Mouse (Mus musculus) midbrain, embryonic 16.5 days (tissue): ENCODE data around the gene Reln. TPM values are rescaled to one million over a fixed set of nuclear protein-coding genes. Genes with fewer than 3 reads are reported as not detected.

Source experiments
- ATAC-seq: fragments of 200-750 bp; cut with Nextera tagmentation; 2 replicates; pipeline ENCODE4 v1.8.0; 2017; ENCODE audit warnings: moderate TSS enrichment
- H3K27ac ChIP-seq: fragments of 300-500 bp; sonication (generic); 2 replicates; pipeline ENCODE4 v1.5.1; 2014; ENCODE audit warnings: mild to moderate bottlenecking, low read length, mixed read lengths
- H3K27me3 ChIP-seq: fragments of 300-500 bp; sonication (generic); 2 replicates; pipeline ENCODE4 v1.6.1; 2014; ENCODE audit warnings: low read depth, low read length, mixed read lengths; ENCODE audit not compliant: control insufficient read depth, insufficient read depth
- H3K36me3 ChIP-seq: fragments of 300-500 bp; sonication (generic); 2 replicates; pipeline ENCODE4 v1.6.1; 2014; ENCODE audit warnings: mild to moderate bottlenecking, low read length, moderate library complexity, mixed read lengths; ENCODE audit not compliant: control insufficient read depth, insufficient read depth
- H3K4me1 ChIP-seq: fragments of 300-500 bp; sonication (generic); 2 replicates; pipeline ENCODE4 v1.6.1; 2014; ENCODE audit warnings: mild to moderate bottlenecking, low read length, mixed read lengths; ENCODE audit not compliant: control insufficient read depth, insufficient read depth
- H3K4me2 ChIP-seq: fragments of 300-500 bp; sonication (generic); 2 replicates; pipeline ENCODE4 v1.6.1; 2014; ENCODE audit warnings: mild to moderate bottlenecking, low read length, mixed read lengths
- H3K4me3 ChIP-seq: fragments of 300-500 bp; sonication (generic); 2 replicates; pipeline ENCODE4 v1.5.1; 2014; ENCODE audit warnings: low read depth, mild to moderate bottlenecking, low read length, moderate library complexity, mixed read lengths
- H3K9ac ChIP-seq: fragments of 300-500 bp; sonication (generic); 2 replicates; pipeline ENCODE4 v1.6.1; 2014; ENCODE audit warnings: low read depth, low read length, mixed read lengths
- H3K9me3 ChIP-seq: fragments of 300-500 bp; sonication (generic); replicated peaks from 2 replicates; pipeline ENCODE4 v1.6.1; 2014; ENCODE audit warnings: mild to moderate bottlenecking, low read length, mixed read lengths; ENCODE audit not compliant: control insufficient read depth, poor library complexity, severe bottlenecking
- WGBS: fragments of 180-500 bp; shearing (Covaris S2); extraction: QIAGEN DNeasy Blood & Tissue Kit; methylation state at CpG from one replicate; pipeline ENCODE4 v1.1.7; 2014; 5-methylcytosine and 5-hydroxymethylcytosine counted together
- polyA plus RNA-seq: library from polyadenylated mRNA; unstranded; fragments of >200 nt; fragmentation: Nextera tagmentation; extraction: Ambion mirVana; gene quantifications from 2 replicates; pipeline ENCODE4 v1.2.1, GENCODE M21; 2015

Gene Reln
- polyA plus RNA-seq, 1 experiment from 2014 or later, result 39.5 TPM

GRCm38 (mm10) chr5:22300046-22300445, 44.5 kb downstream of the Reln start:
- Histone ChIP-seq H3K27me3 (no peaks in the 10 kb centered on the region), H3K9me3 (no peaks in the 10 kb centered on the region), H3K4me2 (no peak overlapping the region), H3K9ac (no peak overlapping the region), H3K4me3 (no peak overlapping the region), H3K27ac (no peak overlapping the region), H3K36me3 (no peaks in the 10 kb centered on the region), H3K4me1 (no peaks in the 10 kb centered on the region)
- WGBS, result 85% methylated on average over 6 of the region's 6 CpGs
- ATAC-seq, result no peak

- no peaks in the 10 kb centered on the region for H3K27me3 ChIP-seq
- H3K36me3 ChIP-seq, result no peaks in the 10 kb centered on the region
- H3K27ac ChIP-seq, result no peak overlapping the region
- H3K9me3 ChIP-seq, result no peaks in the 10 kb centered on the region
- H3K9ac ChIP-seq, result no peak overlapping the region
- ATAC-seq, result no peak
- 60% methylated on average over 6 of the region's 6 CpGs for WGBS
- no peaks in the 10 kb centered on the region for H3K4me1 ChIP-seq
- H3K4me3 ChIP-seq, result no peak overlapping the region
- no peak overlapping the region for H3K4me2 ChIP-seq
These were observed 49.3 kb downstream of the Reln start for GRCm38 (mm10) chr5:22295161-22295560.

- H3K36me3 ChIP-seq, result no peaks in the 10 kb centered on the region
- WGBS, result 68% methylated on average over 4 of the region's 4 CpGs
- H3K4me2 ChIP-seq, result no peak overlapping the region
- H3K4me3 ChIP-seq, result no peak overlapping the region
- no peak for ATAC-seq
- H3K4me1 ChIP-seq, result no peaks in the 10 kb centered on the region
- no peaks in the 10 kb centered on the region for H3K9me3 ChIP-seq
- no peak overlapping the region for H3K9ac ChIP-seq
- H3K27ac ChIP-seq, result no peak overlapping the region
- H3K27me3 ChIP-seq, result no peaks in the 10 kb centered on the region
These were observed 53.1 kb downstream of the Reln start for GRCm38 (mm10) chr5:22291409-22291808.

GRCm38 (mm10) chr5:22285396-22285795, 59.1 kb downstream of the Reln start:
- Histone ChIP-seq H3K4me3 (no peak overlapping the region), H3K9ac (no peak overlapping the region), H3K27ac (no peak overlapping the region), H3K4me1 (peaks cover 3% of the 10 kb centered on the region), H3K27me3 (no peaks in the 10 kb centered on the region), H3K4me2 (no peak overlapping the region), H3K36me3 (no peaks in the 10 kb centered on the region), H3K9me3 (no peaks in the 10 kb centered on the region)
- 60% methylated on average over 4 of the region's 4 CpGs for WGBS
- ATAC-seq, result no peak

DNA sequence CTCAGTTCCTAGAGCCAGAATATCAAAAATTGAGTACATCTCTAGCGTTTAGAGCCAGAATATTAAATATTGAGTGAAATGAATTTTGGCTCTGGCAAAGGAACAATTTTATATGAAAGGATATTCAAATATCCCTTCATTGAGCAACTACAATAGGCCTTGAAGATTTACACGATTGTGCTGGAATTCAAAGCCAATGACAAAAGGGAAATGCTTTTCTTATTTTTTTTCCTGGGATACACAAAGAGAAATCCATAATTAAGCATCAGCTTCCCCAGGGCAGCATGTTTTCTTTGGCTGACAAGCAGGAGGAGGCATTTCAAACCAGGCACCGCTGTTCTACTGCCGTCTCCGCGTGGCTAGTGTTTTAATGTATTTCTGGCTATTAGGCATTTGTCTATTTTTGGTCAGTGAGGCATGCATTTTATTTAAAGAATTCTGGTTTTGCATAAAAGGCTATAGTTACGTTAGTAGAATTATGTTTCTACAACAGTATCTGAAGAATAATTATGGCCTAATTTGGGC, 62.3 kb downstream of the Reln start:
- H3K27ac ChIP-seq, result no peak overlapping the region

DNA sequence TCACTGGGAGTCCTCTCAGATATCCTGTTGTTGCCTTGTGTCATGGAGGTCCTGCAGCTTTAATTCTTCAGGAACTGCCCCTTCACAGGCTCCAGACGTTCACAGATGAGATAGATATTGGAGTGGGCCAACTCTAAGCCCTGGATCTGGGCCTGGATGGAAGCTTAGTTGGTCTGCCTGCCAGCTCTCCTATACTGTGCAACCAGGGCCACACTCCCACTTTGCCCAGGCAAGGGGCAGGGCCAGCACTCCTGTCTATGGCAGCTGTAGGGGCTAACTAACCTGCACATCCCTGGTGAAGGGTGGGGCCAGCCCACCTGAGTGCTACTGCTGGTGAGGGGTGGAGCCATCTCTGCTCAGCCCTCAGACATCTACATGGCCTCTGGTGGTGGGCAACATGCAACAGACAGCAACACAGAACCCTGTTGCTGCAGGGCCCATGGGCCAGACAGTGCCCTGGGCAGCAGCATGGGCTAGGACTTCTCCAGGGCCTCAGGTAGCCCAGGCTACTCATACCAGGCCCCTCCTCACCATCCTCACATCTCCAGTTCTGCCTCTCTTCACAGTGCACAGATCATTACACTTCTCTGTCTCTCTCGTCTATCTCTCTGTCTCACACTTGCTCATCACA, 63.9 kb downstream of the Reln start:
- Histone ChIP-seq H3K4me2 (no peak overlapping the region), H3K27ac (no peak overlapping the region), H3K27me3 (no peaks in the 10 kb centered on the region), H3K36me3 (no peaks in the 10 kb centered on the region), H3K9me3 (no peaks in the 10 kb centered on the region; the same call in 1 of the 2 replicates), H3K9ac (no peak overlapping the region), H3K4me1 (peaks cover 3% of the 10 kb centered on the region), H3K4me3 (no peak overlapping the region)
- 72% methylated on average over 2 of the region's 2 CpGs for WGBS
- no peak for ATAC-seq

More for the DNA sequence above, 62.3 kb downstream of the Reln start:
- H3K36me3 ChIP-seq, result no peaks in the 10 kb centered on the region
- H3K9me3 ChIP-seq, result no peaks in the 10 kb centered on the region; the same call in 1 of the 2 replicates
- peaks cover 3% of the 10 kb centered on the region for H3K4me1 ChIP-seq
- no peaks in the 10 kb centered on the region for H3K27me3 ChIP-seq
- WGBS, result 13% methylated on average over 7 of the region's 7 CpGs
- no peak overlapping the region for H3K4me3 ChIP-seq
- no peak overlapping the region for H3K9ac ChIP-seq
- no peak overlapping the region for H3K4me2 ChIP-seq
- peak; percentile 55; the same call in 1 of the 2 replicates for ATAC-seq

GRCm38 (mm10) chr5:22279201-22279600, 65.3 kb downstream of the Reln start:
- Histone ChIP-seq H3K27me3 (no peaks in the 10 kb centered on the region), H3K9ac (no peak overlapping the region), H3K9me3 (no peaks in the 10 kb centered on the region; the same call in 1 of the 2 replicates), H3K36me3 (no peaks in the 10 kb centered on the region), H3K27ac (no peak overlapping the region), H3K4me1 (peaks cover 3% of the 10 kb centered on the region), H3K4me3 (no peak overlapping the region), H3K4me2 (no peak overlapping the region)
- ATAC-seq, result no peak
- 88% methylated on average over 4 of the region's 4 CpGs for WGBS

GRCm38 (mm10) chr5:22274134-22274533, 70.4 kb downstream of the Reln start:
- no peaks in the 10 kb centered on the region for H3K4me1 ChIP-seq
- no peak overlapping the region for H3K27ac ChIP-seq
- H3K4me2 ChIP-seq, result no peak overlapping the region
- ATAC-seq, result no peak
- H3K9me3 ChIP-seq, result no peaks in the 10 kb centered on the region; the same call in 1 of the 2 replicates
- H3K36me3 ChIP-seq, result no peaks in the 10 kb centered on the region
- H3K4me3 ChIP-seq, result no peak overlapping the region
- WGBS, result 95% methylated on average over 4 of the region's 4 CpGs
- H3K27me3 ChIP-seq, result no peaks in the 10 kb centered on the region
- H3K9ac ChIP-seq, result no peak overlapping the region

DNA sequence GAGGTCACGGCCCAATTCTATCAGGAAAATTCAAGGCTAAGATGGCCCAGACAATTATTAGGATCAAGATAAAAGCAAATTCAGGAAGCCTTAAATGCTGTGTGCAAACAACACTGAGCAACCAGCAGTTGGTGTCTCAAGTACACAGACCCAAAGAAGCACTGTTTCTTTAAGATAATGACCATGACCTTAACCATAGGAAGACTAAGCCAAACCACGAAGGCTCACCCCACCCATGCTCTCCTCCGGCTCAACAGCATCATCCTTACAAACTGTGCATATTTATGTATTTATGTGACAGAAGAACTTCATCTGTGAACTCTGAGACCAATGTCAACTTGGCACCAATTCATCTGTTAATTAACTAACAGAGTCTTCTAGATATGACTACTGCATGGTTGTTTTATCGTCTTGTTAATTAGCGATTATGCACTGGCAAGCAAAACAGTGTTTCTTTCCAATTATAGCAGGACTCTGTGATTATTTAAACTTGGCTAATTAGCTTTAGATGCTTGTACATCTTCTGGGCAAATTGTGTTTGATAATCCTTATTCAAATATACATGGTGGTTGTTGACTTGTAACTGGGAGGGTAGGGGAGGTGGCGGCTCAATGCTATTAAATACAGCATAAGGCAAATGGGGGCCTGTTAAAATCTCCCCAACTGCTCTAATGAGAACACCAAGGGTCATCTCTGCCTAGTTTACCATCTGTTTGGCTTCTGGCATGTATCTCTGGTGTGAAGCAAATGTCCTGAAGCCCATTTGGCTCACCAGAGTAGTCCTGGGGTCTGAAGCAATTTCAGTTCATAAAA, 77.8 kb downstream of the Reln start:
- Histone ChIP-seq H3K27me3 (no peaks in the 10 kb centered on the region), H3K9ac (no peak overlapping the region), H3K9me3 (no peaks in the 10 kb centered on the region), H3K4me3 (no peak overlapping the region), H3K36me3 (no peaks in the 10 kb centered on the region), H3K27ac (no peak overlapping the region), H3K4me1 (no peaks in the 10 kb centered on the region), H3K4me2 (no peak overlapping the region)
- ATAC-seq, result no peak
- 70% methylated on average over 6 of the region's 6 CpGs for WGBS
